Mouse (Mus musculus) embryonic fibroblast, embryonic 13.5 days (primary cell): ENCODE data around the gene Frmd4a. TPM values are rescaled to one million over a fixed set of nuclear protein-coding genes. Genes with fewer than 3 reads are reported as not detected.

ENCODE experiments used
- H3K27ac ChIP-seq: 2 replicates; pipeline ENCODE4 v1.5.1; 2012; ENCODE audit warnings: low read length, control low read depth, inconsistent platforms; ENCODE audit not compliant: insufficient read depth
- H3K4me1 ChIP-seq: 2 replicates; pipeline ENCODE4 v1.6.1; 2011; ENCODE audit warnings: low read length; ENCODE audit not compliant: control insufficient read depth, insufficient read depth
- H3K4me3 ChIP-seq: 2 replicates; pipeline ENCODE4 v1.5.1; 2011; ENCODE audit warnings: mild to moderate bottlenecking, control low read depth, low read length; ENCODE audit not compliant: insufficient read depth
- CTCF ChIP-seq: IDR thresholded peaks from 2 replicates; pipeline ENCODE4 v1.5.1; 2011; ENCODE audit warnings: mild to moderate bottlenecking, control low read depth, low read length, moderate library complexity, borderline replicate concordance; ENCODE audit not compliant: insufficient read depth
- POLR2A ChIP-seq: IDR thresholded peaks from 2 replicates; pipeline ENCODE4 v1.6.1; 2011; ENCODE audit warnings: low read depth, mild to moderate bottlenecking, control low read depth, low read length, moderate library complexity
- polyA plus RNA-seq: library from polyadenylated mRNA; stranded (reverse); fragments of >200 nt; gene quantifications from 2 replicates; pipeline ENCODE4 v1.2.4, GENCODE M21; 2011; ENCODE audit warnings: low read depth; ENCODE audit not compliant: missing spikeins, insufficient read length

Frmd4a gene
- polyA plus RNA-seq, 1 experiment: 66.9 TPM

GRCm38 (mm10) chr2:4561196-4561595 lies 543.7 kb downstream of the Frmd4a start:
- H3K4me3 ChIP-seq: peak overlapping the region; percentile 76
- TF ChIP-seq POLR2A (no peak), CTCF (no peak)
- no peak overlapping the region; the same call in 1 of the 2 replicates for H3K27ac ChIP-seq
- H3K4me1 ChIP-seq: peaks cover 24% of the 10 kb centered on the region

GRCm38 (mm10) chr2:4562373-4562772 lies 544.9 kb downstream of the Frmd4a start:
- no peak for TF ChIP-seq POLR2A
- TF ChIP-seq CTCF: no peak
- Histone ChIP-seq H3K27ac (no peak overlapping the region), H3K4me1 (peaks cover 17% of the 10 kb centered on the region), H3K4me3 (peak overlapping the region; percentile 14)

GRCm38 (mm10) chr2:4562826-4563225 lies 545.3 kb downstream of the Frmd4a start:
- peaks cover 15% of the 10 kb centered on the region for H3K4me1 ChIP-seq
- H3K27ac ChIP-seq: no peak overlapping the region
- peak overlapping the region; percentile 10; the same call in 1 of the 2 replicates for H3K4me3 ChIP-seq
- TF ChIP-seq CTCF: no peak
- no peak for TF ChIP-seq POLR2A

- peak overlapping the region; percentile 10; the same call in 1 of the 2 replicates for H3K4me3 ChIP-seq
- H3K27ac ChIP-seq: no peak overlapping the region
- H3K4me1 ChIP-seq: peaks cover 11% of the 10 kb centered on the region; the same call in 1 of the 2 replicates
- no peak for TF ChIP-seq POLR2A
- no peak for TF ChIP-seq CTCF
Observed at GRCm38 (mm10) chr2:4563322-4563721, 545.8 kb downstream of the Frmd4a start.

GRCm38 (mm10) chr2:4566260-4566955 lies 548.9 kb downstream of the Frmd4a start:
- Histone ChIP-seq H3K27ac (no peak overlapping the region), H3K4me3 (no peak overlapping the region), H3K4me1 (peaks cover 15% of the 10 kb centered on the region)
- TF ChIP-seq POLR2A (no peak), CTCF (no peak)

GRCm38 (mm10) chr2:4566956-4567680 lies 549.6 kb downstream of the Frmd4a start:
- H3K27ac ChIP-seq: peak overlapping the region; percentile 29; the same call in 1 of the 2 replicates
- H3K4me1 ChIP-seq: peaks cover 12% of the 10 kb centered on the region
- no peak overlapping the region for H3K4me3 ChIP-seq
- TF ChIP-seq CTCF: no peak
- no peak for TF ChIP-seq POLR2A

GRCm38 (mm10) chr2:4568967-4569366 lies 551.5 kb downstream of the Frmd4a start:
- H3K4me1 ChIP-seq: peaks cover 10% of the 10 kb centered on the region
- H3K4me3 ChIP-seq: no peak overlapping the region
- TF ChIP-seq POLR2A (no peak), CTCF (no peak)
- 0 out of 2 replicates have a peak overlapping the region, but pooled peaks have one; percentile 39 for H3K27ac ChIP-seq

- no peak overlapping the region for H3K4me3 ChIP-seq
- peaks cover 8% of the 10 kb centered on the region for H3K4me1 ChIP-seq
- no peak overlapping the region for H3K27ac ChIP-seq
- no peak for TF ChIP-seq POLR2A
- TF ChIP-seq CTCF: no peak
Observed at GRCm38 (mm10) chr2:4570186-4570861, 552.8 kb downstream of the Frmd4a start.

- H3K4me1 ChIP-seq: peaks cover 13% of the 10 kb centered on the region
- H3K4me3 ChIP-seq: no peak overlapping the region
- no peak overlapping the region for H3K27ac ChIP-seq
- TF ChIP-seq POLR2A (no peak), CTCF (no peak)
Observed at GRCm38 (mm10) chr2:4572498-4573263, 555.2 kb downstream of the Frmd4a start.
